Mouse (Mus musculus) kidney, embryonic 15.5 days (tissue): ENCODE measurements around the gene Olfr1487. TPM values are rescaled to one million over a fixed set of nuclear protein-coding genes. Genes with fewer than 3 reads are reported as not detected.
"Not testable (repeated sequence)": the region's sequence is repeated elsewhere in the genome, so short reads cannot be mapped to it uniquely, and the experiment has no call there.

Experiments
- ATAC-seq: fragments of 200-750 bp; cut with Nextera tagmentation; replicated peaks from 2 replicates; pipeline ENCODE4 v1.8.0; 2017; ENCODE audit warnings: moderate TSS enrichment; ENCODE audit not compliant: low FRiP score
- H3K27ac ChIP-seq: fragments of 300-500 bp; sonication (generic); 2 replicates; pipeline ENCODE4 v1.5.1; 2015; ENCODE audit warnings: mild to moderate bottlenecking, inconsistent platforms
- H3K27me3 ChIP-seq: fragments of 300-500 bp; sonication (generic); 2 replicates; pipeline ENCODE4 v1.6.1; 2015; ENCODE audit warnings: inconsistent platforms
- H3K36me3 ChIP-seq: fragments of 300-500 bp; sonication (generic); 2 replicates; pipeline ENCODE4 v1.6.1; 2015; ENCODE audit warnings: inconsistent platforms
- H3K4me1 ChIP-seq: fragments of 300-500 bp; sonication (generic); 2 replicates; pipeline ENCODE4 v1.6.1; 2015; ENCODE audit warnings: inconsistent platforms
- H3K4me2 ChIP-seq: fragments of 300-500 bp; sonication (generic); 2 replicates; pipeline ENCODE4 v1.6.1; 2015; ENCODE audit warnings: moderate library complexity, mild to moderate bottlenecking, inconsistent platforms
- H3K4me3 ChIP-seq: fragments of 300-500 bp; sonication (generic); replicated peaks from 2 replicates; pipeline ENCODE4 v1.5.1; 2015; ENCODE audit warnings: mild to moderate bottlenecking, inconsistent platforms
- H3K9ac ChIP-seq: fragments of 300-500 bp; sonication (generic); 2 replicates; pipeline ENCODE4 v1.6.1; 2015; ENCODE audit warnings: mild to moderate bottlenecking, inconsistent platforms
- H3K9me3 ChIP-seq: fragments of 300-500 bp; sonication (generic); replicated peaks from 2 replicates; pipeline ENCODE4 v1.6.1; 2016; ENCODE audit warnings: inconsistent platforms
- WGBS: fragments of 180-500 bp; shearing (Covaris S2); methylation state at CpG from one replicate; pipeline ENCODE4 v1.1.7; 2015; ENCODE audit warnings: mixed read lengths; 5-methylcytosine and 5-hydroxymethylcytosine counted together
- microRNA-seq: library from miRNA; unstranded; fragments of <30 nt; microRNA quantifications from one replicate; pipeline ENCODE4, GENCODE M21; 2016
- polyA plus RNA-seq: library from polyadenylated mRNA; unstranded; fragments of >200 nt; fragmentation: Nextera tagmentation; extraction: Ambion mirVana; gene quantifications from 2 replicates; pipeline ENCODE4 v1.2.1, GENCODE M21; 2015

Olfr1487 gene
- polyA plus RNA-seq, result not detected in 2 replicates

DNA sequence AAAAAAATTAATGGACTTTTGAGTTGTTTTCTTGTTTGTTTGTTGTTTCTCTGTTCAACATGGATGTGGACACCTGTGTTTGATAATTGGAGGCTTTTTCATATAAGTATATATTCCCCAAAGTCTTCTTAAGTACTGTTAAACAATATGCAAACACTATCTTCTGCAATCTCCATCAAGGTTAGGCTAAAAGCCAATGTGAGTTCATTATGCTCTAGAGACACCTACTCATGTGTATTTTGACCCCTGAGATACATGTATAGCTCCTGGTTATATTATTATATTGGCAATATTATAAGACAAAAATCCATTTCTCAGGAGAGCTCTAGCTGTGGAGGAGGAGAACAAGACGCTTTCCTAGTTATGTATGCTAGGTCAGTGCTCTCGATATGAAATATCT lies at the start of gene Olfr1487:
Gene Olfr1487, plus strand, starts transcription at position 301 of the 400 bp plus-strand sequence.
- H3K4me2 ChIP-seq, H3K4me3 ChIP-seq, H3K9ac ChIP-seq, ATAC-seq, H3K27ac ChIP-seq, H3K4me1 ChIP-seq, H3K36me3 ChIP-seq, H3K9me3 ChIP-seq, H3K27me3 ChIP-seq: not testable (repeated sequence)
- 80% methylated on average over 2 of the region's 2 CpGs for WGBS

DNA sequence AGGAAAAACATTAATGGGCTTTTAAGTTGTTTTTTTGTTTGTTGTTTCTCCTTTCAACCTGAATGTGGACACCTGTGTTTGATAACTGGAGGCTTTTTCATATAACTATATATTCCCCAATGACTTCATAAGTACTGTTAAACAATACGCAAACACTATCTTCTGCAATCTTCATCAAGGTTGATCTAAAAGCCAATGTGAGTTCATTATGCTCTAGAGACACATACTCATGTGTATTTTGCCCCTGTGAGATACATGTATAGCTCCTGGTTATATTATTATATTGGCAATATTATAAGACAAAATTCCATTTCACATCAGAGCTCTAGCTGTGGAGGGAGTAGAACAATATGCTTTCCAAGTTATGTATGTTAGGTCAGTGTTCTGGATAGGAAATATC lies 34.0 kb upstream of the Olfr1487 start, which contains the start of gene Olfr1484:
Gene Olfr1484, plus strand, starts transcription at position 301 of the 400 bp plus-strand sequence.
- no peak for ATAC-seq
- H3K36me3 ChIP-seq, result no peaks in the 10 kb centered on the region
- H3K27ac ChIP-seq, result no peak within 1 kb of the TSS
- no peak within 1 kb of the TSS for H3K4me2 ChIP-seq
- no peak within 1 kb of the TSS for H3K9ac ChIP-seq
- H3K4me1 ChIP-seq, result no peaks in the 10 kb centered on the region
- H3K4me3 ChIP-seq, result no peak within 1 kb of the TSS
- 86% methylated on average over 1 of the region's 1 CpGs for WGBS
- no peaks in the 10 kb centered on the region for H3K27me3 ChIP-seq
- peaks cover 3% of the 10 kb centered on the region; the same call in 1 of the 2 replicates for H3K9me3 ChIP-seq

DNA sequence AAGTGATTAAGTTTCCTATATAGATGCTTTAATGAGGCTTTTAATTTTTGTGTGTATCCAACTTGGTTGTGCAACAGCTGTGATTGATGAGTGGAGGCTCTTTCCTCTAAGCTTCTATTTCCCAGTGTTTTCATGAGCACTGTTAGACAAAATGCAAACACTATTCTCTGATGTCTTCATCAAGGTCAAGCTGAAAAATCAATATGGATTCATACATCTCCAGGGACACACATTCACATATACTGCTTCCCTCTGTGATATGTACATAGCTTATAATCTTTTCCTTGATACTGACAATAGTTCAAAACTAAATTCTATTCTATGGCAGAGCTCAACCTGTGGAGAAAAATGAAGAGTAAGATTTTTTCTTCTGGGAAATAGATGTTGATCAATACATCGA lies 14.1 kb downstream of the Olfr1487 start, which contains the start of gene Olfr1489:
Gene Olfr1489, plus strand, starts transcription at position 301 of the 400 bp plus-strand sequence.
- 87% methylated on average over 1 of the region's 1 CpGs for WGBS
- H3K9me3 ChIP-seq, result no peaks in the 10 kb centered on the region

DNA sequence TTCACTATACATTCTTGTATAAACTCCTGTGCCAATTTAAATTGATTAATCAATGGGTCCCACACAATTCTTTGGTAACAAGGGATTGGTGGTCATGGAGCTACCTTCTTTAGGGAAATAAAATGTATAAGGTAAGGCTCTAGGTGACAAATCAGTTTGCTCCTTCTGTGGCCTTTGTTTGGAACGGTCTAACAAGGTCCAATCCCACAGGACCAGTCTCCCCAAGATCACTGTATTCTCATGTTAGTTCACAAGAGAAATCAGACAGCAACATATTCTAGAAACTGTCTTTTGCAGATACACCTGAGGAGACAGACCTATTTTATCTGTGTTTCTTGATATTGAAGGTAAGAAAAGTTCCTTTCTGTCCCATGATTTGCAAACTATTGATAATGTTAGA lies 33.6 kb downstream of the Olfr1487 start, which contains the start of gene Olfr1490:
Gene Olfr1490, plus strand, starts transcription at position 301 of the 400 bp plus-strand sequence.
- Histone ChIP-seq H3K4me2 (no peak within 1 kb of the TSS), H3K4me1 (no peaks in the 10 kb centered on the region), H3K9ac (no peak within 1 kb of the TSS), H3K36me3 (no peaks in the 10 kb centered on the region), H3K27ac (no peak within 1 kb of the TSS), H3K9me3 (no peaks in the 10 kb centered on the region), H3K27me3 (no peaks in the 10 kb centered on the region), H3K4me3 (no peak within 1 kb of the TSS)
- no peak for ATAC-seq
- 76% methylated on average over 1 of the region's 1 CpGs for WGBS

More for the DNA sequence above, 14.1 kb downstream of the Olfr1487 start, which contains the start of gene Olfr1489:
- no peak within 1 kb of the TSS for H3K4me2 ChIP-seq
- no peak within 1 kb of the TSS for H3K27ac ChIP-seq
- no peak within 1 kb of the TSS for H3K4me3 ChIP-seq
- no peaks in the 10 kb centered on the region for H3K36me3 ChIP-seq
- ATAC-seq, result no peak
- H3K4me1 ChIP-seq, result no peaks in the 10 kb centered on the region
- H3K9ac ChIP-seq, result no peak within 1 kb of the TSS
- no peaks in the 10 kb centered on the region for H3K27me3 ChIP-seq

Small RNA genes lying within 50 kb of the gene (microRNA-seq; reads per million reads assigned to microRNA genes)
- not detected for gene Gm22323
- not detected for gene Gm23931

Other genes starting within 250 kb of the Olfr1487 start
- not detected in 2 replicates for gene Olfr1469, start 209.5 kb upstream of the Olfr1487 start, polyA plus RNA-seq
- gene Olfr1471, start 174.0 kb upstream of the Olfr1487 start, polyA plus RNA-seq, result not detected in 2 replicates
- not detected in 2 replicates for gene Olfr1472, start 161.3 kb upstream of the Olfr1487 start, polyA plus RNA-seq
- not detected in 2 replicates for gene Olfr1474, start 147.8 kb upstream of the Olfr1487 start, polyA plus RNA-seq
- not detected in 2 replicates for gene Olfr1475, start 137.2 kb upstream of the Olfr1487 start, polyA plus RNA-seq
- gene Olfr1477, start 116.8 kb upstream of the Olfr1487 start, polyA plus RNA-seq, result not detected in 2 replicates
- not detected in 2 replicates for gene Olfr1480, start 89.5 kb upstream of the Olfr1487 start, polyA plus RNA-seq
- gene Olfr1484, start 33.9 kb upstream of the Olfr1487 start, polyA plus RNA-seq, result not detected in 2 replicates
- gene Olfr1489, start 14.2 kb downstream of the Olfr1487 start, polyA plus RNA-seq, result not detected in 2 replicates
- not detected in 2 replicates for gene Olfr1490, start 33.7 kb downstream of the Olfr1487 start, polyA plus RNA-seq
- not detected in 2 replicates for gene Olfr1491, start 79.9 kb downstream of the Olfr1487 start, polyA plus RNA-seq
- gene Olfr1493-ps1, start 105.9 kb downstream of the Olfr1487 start, polyA plus RNA-seq, result not detected in 2 replicates
- not detected in 2 replicates for gene Olfr1494, start 122.4 kb downstream of the Olfr1487 start, polyA plus RNA-seq
- not detected in 2 replicates for gene Olfr1495, start 147.2 kb downstream of the Olfr1487 start, polyA plus RNA-seq
- not detected in 2 replicates for gene Olfr1496, start 160.5 kb downstream of the Olfr1487 start, polyA plus RNA-seq
- not detected in 2 replicates for gene Olfr1497, start 180.8 kb downstream of the Olfr1487 start, polyA plus RNA-seq
- not detected in 2 replicates for gene Olfr1499, start 202.1 kb downstream of the Olfr1487 start, polyA plus RNA-seq
- gene Olfr1500, start 213.1 kb downstream of the Olfr1487 start, polyA plus RNA-seq, result not detected in 2 replicates
- not detected in 2 replicates for gene Olfr1501, start 233.3 kb downstream of the Olfr1487 start, polyA plus RNA-seq
- gene Olfr1502, start 244.4 kb downstream of the Olfr1487 start, polyA plus RNA-seq, result not detected in 2 replicates